Mouse (Mus musculus) kidney, embryonic 14.5 days (tissue): Measurements from ENCODE around the gene Rasgrp4. TPM values are rescaled to one million over a fixed set of nuclear protein-coding genes. Genes with fewer than 3 reads are reported as not detected.
"Not testable (repeated sequence)": the region's sequence is repeated elsewhere in the genome, so short reads cannot be mapped to it uniquely, and the experiment has no call there.

Experiments
- ATAC-seq: fragments of 200-750 bp; cut with Nextera tagmentation; 2 replicates; pipeline ENCODE4 v1.8.0; 2017; ENCODE audit warnings: moderate number of reproducible peaks, mild to moderate bottlenecking, moderate TSS enrichment, moderate library complexity; ENCODE audit not compliant: low FRiP score, low TSS enrichment
- H3K27ac ChIP-seq: fragments of 300-500 bp; sonication (generic); 2 replicates; pipeline ENCODE4 v1.5.1; 2014; ENCODE audit warnings: low read depth, mild to moderate bottlenecking, low read length, moderate library complexity, mixed read lengths
- H3K27me3 ChIP-seq: fragments of 300-500 bp; sonication (generic); 2 replicates; pipeline ENCODE4 v1.6.1; 2014; ENCODE audit warnings: mild to moderate bottlenecking, low read length; ENCODE audit not compliant: control insufficient read depth, insufficient read depth
- H3K36me3 ChIP-seq: fragments of 300-500 bp; sonication (generic); 2 replicates; pipeline ENCODE4 v1.6.1; 2014; ENCODE audit warnings: low read length, mixed read lengths; ENCODE audit not compliant: control insufficient read depth, insufficient read depth
- H3K4me1 ChIP-seq: fragments of 300-500 bp; sonication (generic); 2 replicates; pipeline ENCODE4 v1.6.1; 2014; ENCODE audit warnings: low read length, mixed read lengths; ENCODE audit not compliant: control insufficient read depth, insufficient read depth
- H3K4me2 ChIP-seq: fragments of 300-500 bp; sonication (generic); replicated peaks from 2 replicates; pipeline ENCODE4 v1.6.1; 2014; ENCODE audit warnings: low read depth, mild to moderate bottlenecking, low read length
- H3K4me3 ChIP-seq: fragments of 300-500 bp; sonication (generic); 2 replicates; pipeline ENCODE4 v1.5.1; 2014; ENCODE audit warnings: mild to moderate bottlenecking, low read length
- H3K9ac ChIP-seq: fragments of 300-500 bp; sonication (generic); 2 replicates; pipeline ENCODE4 v1.6.1; 2014; ENCODE audit warnings: low read depth, mild to moderate bottlenecking, low read length, moderate library complexity
- H3K9me3 ChIP-seq: fragments of 300-500 bp; sonication (generic); 2 replicates; pipeline ENCODE4 v1.6.1; 2016; ENCODE audit warnings: low read length; ENCODE audit not compliant: control insufficient read depth
- WGBS: fragments of 180-500 bp; shearing (Covaris S2); extraction: QIAGEN DNeasy Blood & Tissue Kit; methylation state at CpG from one replicate; pipeline ENCODE4 v1.1.7; 2014; 5-methylcytosine and 5-hydroxymethylcytosine counted together
- polyA plus RNA-seq: library from polyadenylated mRNA; unstranded; fragments of >200 nt; fragmentation: Nextera tagmentation; extraction: Ambion mirVana; gene quantifications from 2 replicates; pipeline ENCODE4 v1.2.1, GENCODE M21; 2014

Rasgrp4 gene
- polyA plus RNA-seq, 1 experiment from 2014 or later = 0.68 TPM

DNA sequence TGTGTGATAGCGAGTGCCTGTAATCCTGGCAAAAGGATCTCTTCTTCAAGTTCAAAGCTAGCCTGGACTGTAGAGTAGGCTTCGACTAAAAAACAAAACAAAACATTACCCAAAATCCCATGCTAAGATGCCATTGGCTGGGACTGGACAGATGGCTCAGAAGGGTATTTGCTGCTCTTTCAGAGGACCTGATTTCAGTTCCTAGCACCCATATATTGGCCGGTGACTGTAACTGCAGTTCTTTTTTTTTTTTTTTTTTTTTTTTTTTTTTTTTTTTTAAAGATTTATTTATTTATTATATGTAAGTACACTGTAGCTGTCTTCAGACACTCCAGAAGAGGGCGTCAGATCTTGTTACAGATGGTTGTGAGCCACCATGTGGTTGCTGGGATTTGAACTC lies 4.6 kb downstream of the Rasgrp4 start:
- 91% methylated on average over 3 of the region's 4 CpGs for WGBS
- H3K27me3 ChIP-seq, H3K4me3 ChIP-seq, H3K36me3 ChIP-seq, ATAC-seq, H3K27ac ChIP-seq, H3K4me2 ChIP-seq, H3K9me3 ChIP-seq, H3K9ac ChIP-seq, H3K4me1 ChIP-seq: not testable (repeated sequence)

DNA sequence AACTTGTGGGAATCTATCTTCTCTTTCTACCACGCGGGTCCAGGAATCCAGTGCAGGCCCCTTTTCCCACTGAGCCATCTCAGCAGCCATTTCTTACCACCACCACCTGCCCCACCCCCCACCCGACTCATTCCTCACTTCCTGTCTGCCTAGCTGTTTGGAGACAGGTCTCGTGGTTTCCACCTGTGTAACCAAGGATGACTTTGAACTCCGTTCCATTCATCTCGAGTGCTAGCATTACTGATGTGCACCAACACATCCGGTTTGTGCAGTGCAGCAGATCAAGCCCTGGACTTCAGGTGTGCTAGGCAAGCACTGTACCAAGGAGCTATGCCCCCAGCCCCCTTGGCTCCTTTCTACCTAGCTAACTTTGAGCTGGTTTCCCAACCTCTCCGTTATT lies 6.8 kb downstream of the Rasgrp4 start:
- no peak for ATAC-seq

DNA sequence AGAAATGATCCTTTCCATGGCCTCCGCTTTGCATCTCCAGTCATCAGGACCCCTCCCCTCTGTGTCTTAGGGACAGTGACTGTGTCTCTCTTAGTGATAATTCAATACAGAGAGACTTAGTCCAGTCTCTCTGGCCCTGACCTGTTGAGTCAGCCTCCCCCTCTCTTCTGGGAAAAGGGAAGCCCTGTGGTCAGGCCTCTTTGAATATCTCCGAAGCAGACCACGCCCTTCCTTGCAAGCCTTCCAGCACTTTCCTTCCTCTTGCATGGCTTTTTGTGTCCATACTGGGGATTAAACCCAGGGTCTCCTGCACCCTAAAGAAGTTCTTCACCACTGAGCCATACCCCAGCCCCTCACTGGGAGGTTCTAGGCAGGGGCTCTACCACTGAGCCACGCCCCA lies 9.4 kb downstream of the Rasgrp4 start:
- WGBS = 90% methylated on average over 4 of the region's 4 CpGs
- Histone ChIP-seq H3K9me3 (no peaks in the 10 kb centered on the region), H3K27ac (no peak overlapping the region), H3K4me2 (no peak overlapping the region), H3K36me3 (no peaks in the 10 kb centered on the region), H3K27me3 (no peaks in the 10 kb centered on the region), H3K4me3 (no peak overlapping the region), H3K4me1 (no peaks in the 10 kb centered on the region), H3K9ac (no peak overlapping the region)
- no peak for ATAC-seq

More for the DNA sequence above, 6.8 kb downstream of the Rasgrp4 start:
- Histone ChIP-seq H3K27ac (no peak overlapping the region), H3K36me3 (no peaks in the 10 kb centered on the region), H3K4me1 (no peaks in the 10 kb centered on the region), H3K4me2 (no peak overlapping the region), H3K4me3 (no peak overlapping the region), H3K9me3 (no peaks in the 10 kb centered on the region), H3K9ac (no peak overlapping the region), H3K27me3 (no peaks in the 10 kb centered on the region)
- 74% methylated on average over 8 of the region's 8 CpGs for WGBS

DNA sequence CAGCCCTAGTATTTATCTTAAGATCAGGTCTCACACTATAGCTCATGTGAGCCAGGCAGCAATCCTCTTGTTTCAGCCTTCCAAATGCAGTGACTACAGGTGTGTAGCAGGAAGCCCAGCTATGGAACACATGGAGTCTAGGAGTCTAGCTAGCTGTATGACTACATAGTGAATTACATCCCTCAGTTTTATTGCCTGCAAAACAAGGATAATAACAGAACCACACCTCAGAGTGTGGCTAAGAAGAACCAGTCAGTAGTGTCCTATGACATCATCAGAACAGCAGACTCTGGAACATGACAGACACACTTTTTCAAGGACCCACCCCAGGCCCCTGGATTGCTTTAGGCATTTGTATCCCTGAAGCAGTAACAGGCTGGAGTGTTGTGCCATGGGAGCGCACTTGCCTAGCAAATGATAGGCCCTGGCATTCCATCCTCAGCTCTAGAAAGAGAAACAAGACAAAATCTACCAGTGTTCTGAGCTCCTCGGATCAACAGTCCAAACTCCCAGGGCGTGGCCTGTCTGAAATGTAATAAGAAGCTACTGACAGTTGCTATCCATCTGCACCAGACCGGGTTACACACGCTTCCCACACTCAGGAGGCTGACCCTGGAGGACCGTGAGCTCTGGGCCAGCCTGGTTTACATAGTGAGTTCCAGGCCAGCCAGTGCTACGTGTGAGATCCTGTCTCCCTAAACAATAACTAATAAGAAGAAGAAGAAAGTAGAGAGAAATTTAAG lies 12.1 kb downstream of the Rasgrp4 start:
- Histone ChIP-seq H3K27ac (no peak overlapping the region), H3K9ac (no peak overlapping the region), H3K36me3 (no peaks in the 10 kb centered on the region), H3K27me3 (no peaks in the 10 kb centered on the region), H3K4me1 (no peaks in the 10 kb centered on the region), H3K4me2 (no peak overlapping the region), H3K9me3 (no peaks in the 10 kb centered on the region), H3K4me3 (no peak overlapping the region)
- WGBS = 69% methylated on average over 7 of the region's 7 CpGs
- ATAC-seq = no peak

DNA sequence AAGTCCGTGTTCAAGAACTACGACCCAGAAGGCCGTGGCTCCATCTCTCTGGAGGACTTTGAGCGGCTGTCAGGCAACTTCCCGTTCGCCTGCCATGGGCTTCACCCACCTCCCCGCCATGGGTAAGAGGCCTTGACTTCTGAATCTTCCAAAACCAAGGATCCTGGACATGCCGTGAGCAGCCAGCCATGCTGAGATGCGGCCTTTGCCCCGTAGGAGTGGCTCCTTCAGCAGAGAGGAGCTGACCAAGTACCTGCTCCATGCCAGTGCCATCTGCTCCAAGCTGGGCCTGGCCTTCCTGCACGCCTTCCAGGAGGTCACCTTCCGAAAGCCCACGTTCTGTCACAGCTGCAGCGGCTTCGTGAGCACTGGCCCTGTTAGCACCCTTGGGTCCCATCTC lies 14.1 kb downstream of the Rasgrp4 start:
- H3K9ac ChIP-seq = no peak overlapping the region
- no peak overlapping the region for H3K27ac ChIP-seq
- no peaks in the 10 kb centered on the region for H3K9me3 ChIP-seq
- no peak overlapping the region for H3K4me3 ChIP-seq
- no peak for ATAC-seq
- H3K27me3 ChIP-seq = no peaks in the 10 kb centered on the region
- no peak overlapping the region for H3K4me2 ChIP-seq
- WGBS = 89% methylated on average over 15 of the region's 15 CpGs
- no peaks in the 10 kb centered on the region for H3K36me3 ChIP-seq
- H3K4me1 ChIP-seq = no peaks in the 10 kb centered on the region

DNA sequence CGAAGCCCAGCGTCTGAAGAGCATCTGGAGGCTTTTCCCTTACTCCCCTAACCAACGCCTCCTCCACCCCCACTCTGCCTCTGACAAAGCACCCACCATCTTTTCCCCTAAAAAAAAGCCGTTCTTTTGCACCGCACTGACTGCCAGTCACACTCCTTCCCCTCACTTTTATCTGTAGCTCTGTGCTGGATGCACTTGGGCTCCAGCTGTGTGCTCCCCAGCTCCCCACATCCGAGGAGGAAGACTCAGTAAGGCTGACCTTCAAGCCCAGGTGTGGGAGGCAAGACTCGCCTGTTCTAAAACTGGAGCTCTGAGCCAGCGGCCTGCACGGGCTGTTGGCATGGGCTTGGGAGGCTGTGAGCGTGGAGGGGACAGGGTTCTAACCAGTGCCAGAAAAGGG lies 16.8 kb downstream of the Rasgrp4 start:
- Histone ChIP-seq H3K27me3 (no peaks in the 10 kb centered on the region), H3K4me3 (no peak overlapping the region), H3K4me1 (no peaks in the 10 kb centered on the region), H3K27ac (no peak overlapping the region), H3K9ac (no peak overlapping the region), H3K9me3 (no peaks in the 10 kb centered on the region), H3K36me3 (no peaks in the 10 kb centered on the region), H3K4me2 (no peak overlapping the region)
- ATAC-seq = no peak
- 62% methylated on average over 10 of the region's 10 CpGs for WGBS

DNA sequence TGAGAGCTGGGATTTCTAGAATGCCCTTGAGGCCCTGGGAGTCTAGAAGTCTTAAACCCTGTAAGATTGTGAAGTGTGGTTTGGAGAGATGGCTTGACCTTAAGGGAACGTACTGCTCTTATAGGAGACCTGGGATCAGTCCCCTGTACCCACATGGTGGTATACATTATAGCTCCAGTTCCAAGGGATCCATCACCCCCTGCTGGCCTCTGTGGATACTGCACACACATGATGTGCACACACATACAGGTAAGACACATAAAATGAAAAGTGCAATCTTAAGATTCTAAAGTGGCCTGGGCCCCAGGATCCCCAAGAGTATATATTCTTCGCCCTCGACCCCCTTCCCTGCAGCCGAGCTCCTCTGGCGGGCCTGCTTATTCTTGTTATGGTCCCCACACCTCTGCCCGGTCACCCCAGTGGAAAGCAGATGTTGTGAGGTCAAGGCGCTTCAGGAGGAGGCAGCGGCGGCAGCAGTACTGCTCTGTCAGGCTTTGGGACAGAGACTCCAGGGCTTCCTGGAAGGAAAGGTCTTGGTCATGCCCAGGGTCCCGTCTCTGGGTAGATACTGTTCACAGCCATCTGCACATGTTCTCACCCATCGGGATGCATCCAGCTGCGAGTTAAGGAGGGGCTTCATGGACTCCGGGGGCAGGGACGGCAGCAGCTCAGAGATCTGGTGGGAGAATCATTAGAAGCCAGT lies 19.5 kb downstream of the Rasgrp4 start:
- Histone ChIP-seq H3K4me3 (no peak overlapping the region), H3K27me3 (0 out of 2 replicates have a peak, but pooled peaks cover 3% of the 10 kb centered on the region), H3K9ac (no peak overlapping the region), H3K36me3 (no peaks in the 10 kb centered on the region), H3K27ac (no peak overlapping the region), H3K4me1 (no peaks in the 10 kb centered on the region), H3K4me2 (no peak overlapping the region), H3K9me3 (no peaks in the 10 kb centered on the region)
- ATAC-seq = no peak
- 97% methylated on average over 14 of the region's 14 CpGs for WGBS

DNA sequence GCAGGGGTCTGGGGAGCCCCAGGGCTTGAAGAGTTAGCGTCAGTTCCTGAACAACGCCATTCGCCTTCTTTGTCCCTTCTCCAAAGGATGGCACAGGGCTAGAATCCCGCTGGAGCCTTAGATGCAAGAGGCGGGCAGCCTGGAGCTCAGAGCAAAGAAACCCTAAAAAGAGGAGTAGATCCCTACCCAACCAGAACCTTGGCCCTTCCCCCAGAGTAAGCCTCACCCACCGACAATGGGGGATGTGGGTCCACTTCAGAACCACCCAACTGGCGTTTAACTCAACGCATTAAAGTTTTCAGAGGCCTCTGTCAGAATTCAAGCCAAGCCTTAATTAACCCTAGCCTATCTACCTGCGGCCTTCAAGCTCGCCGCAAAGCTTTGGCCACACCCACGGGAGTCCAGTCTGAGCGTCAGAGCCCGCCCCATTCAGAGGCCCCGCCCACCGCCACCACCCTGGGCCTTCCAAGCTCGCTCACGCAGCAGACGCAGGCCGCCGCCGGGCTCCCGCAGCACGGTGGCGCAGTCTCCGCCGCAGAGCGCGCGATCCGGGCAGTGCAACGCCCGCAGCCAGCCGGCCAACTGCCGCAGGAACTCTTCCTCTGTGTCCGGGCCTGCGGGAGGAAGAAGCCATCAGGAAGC lies 20.7 kb downstream of the Rasgrp4 start:
- Histone ChIP-seq H3K4me3 (peak overlapping the region; percentile 88), H3K36me3 (no peaks in the 10 kb centered on the region), H3K9ac (peak overlapping the region; percentile 77), H3K4me2 (peak overlapping the region; percentile 98), H3K4me1 (no peaks in the 10 kb centered on the region), H3K27ac (peak overlapping the region; percentile 78), H3K9me3 (no peaks in the 10 kb centered on the region), H3K27me3 (0 out of 2 replicates have a peak, but pooled peaks cover 4% of the 10 kb centered on the region)
- ATAC-seq = peak; percentile 87
- 9% methylated on average over 34 of the region's 37 CpGs for WGBS
